Comparison of ENCODE assay signal across 8 mouse cellular contexts in the genomic region with DNA sequence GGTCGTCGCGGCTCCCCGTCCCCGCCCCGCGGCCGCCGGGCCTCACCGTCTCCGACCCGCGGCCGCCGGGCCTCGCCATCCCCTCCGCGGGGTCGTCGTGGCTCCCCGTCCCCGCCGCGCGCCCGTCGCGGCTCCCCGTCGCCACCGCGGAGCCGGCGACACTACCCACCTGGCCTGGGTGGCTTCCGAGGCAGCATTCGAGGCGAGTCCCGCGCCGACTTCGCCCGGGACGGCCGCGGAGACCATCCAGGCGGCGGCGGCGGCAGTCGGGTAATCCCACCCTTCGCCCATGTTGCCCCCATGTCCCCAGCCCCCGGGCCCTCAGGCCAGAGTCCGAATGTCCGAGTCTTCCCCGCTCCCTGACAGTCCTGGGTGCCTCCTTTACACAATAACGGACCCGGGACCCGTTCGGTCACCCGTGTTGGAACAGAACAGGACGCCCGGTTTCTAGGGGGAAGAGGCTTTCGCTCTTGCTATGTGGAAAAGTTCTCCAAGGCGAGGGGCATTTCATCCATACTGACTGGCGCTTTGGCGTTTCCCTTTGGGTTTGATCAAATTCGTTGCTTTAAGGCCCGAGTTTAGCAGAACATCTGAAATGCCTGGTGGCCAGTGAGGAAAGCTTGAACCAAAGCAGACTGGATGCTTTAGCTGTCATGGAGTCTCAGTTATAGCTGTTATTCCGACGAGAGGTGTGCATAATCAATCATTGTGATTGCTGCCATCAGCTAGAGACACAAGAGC. TPM values are rescaled to one million over a fixed set of nuclear protein-coding genes. Genes with fewer than 3 reads are reported as not detected.
DNase-seq lines count a peak whose midpoint lies in the region; ATAC-seq and TF ChIP-seq lines count a peak whose summit lies in the region.

No protein-coding gene starts in this region.

- peak overlapping the region; percentile 89 for H3K9ac ChIP-seq in heart, embryonic 15.5 days

- H3K27ac ChIP-seq in heart, embryonic 15.5 days, result peak overlapping the region; percentile 86
- H3K27ac ChIP-seq in small intestine, adult 2 months (ENCODE audit: insufficient read depth, low read depth, low read length), result no peak overlapping the region; the same call in 1 of the 2 replicates

- TF ChIP-seq CTCF in small intestine, adult 2 months (IDR thresholded peaks at IDR 0.05; ENCODE audit: extremely low read depth, insufficient read length, insufficient replicate concordance, low read depth, low read length), result no peak

- no peak for TF ChIP-seq POLR2A in small intestine, adult 2 months (IDR thresholded peaks at IDR 0.05; ENCODE audit: low read depth, low read length)

- peaks cover 10% of the 10 kb centered on the region for H3K4me1 ChIP-seq in heart, embryonic 15.5 days (replicated peaks)
- no peaks in the 10 kb centered on the region for H3K4me1 ChIP-seq in small intestine, adult 2 months (ENCODE audit: control insufficient read depth, insufficient read depth, insufficient read length, low read length)

- peak overlapping the region; percentile 85 for H3K4me2 ChIP-seq in heart, embryonic 15.5 days

- no peaks in the 10 kb centered on the region for H3K27me3 ChIP-seq in heart, embryonic 15.5 days
- no peaks in the 10 kb centered on the region; the same call in 1 of the 2 replicates for H3K27me3 ChIP-seq in small intestine, adult 2 months (ENCODE audit: control insufficient read depth, insufficient read depth, low read length)

- DNase-seq in B cell, adult 2 months, result peak; percentile 34 to 51
- DNase-seq in R1 (ENCODE audit: low read depth, low spot score), result peak; percentile 33
- peak; percentile 23 for DNase-seq in embryo, embryonic 11.5 days (ENCODE audit: low read depth, low spot score)
- DNase-seq in kidney, postnatal 25 days, result peak; percentile 7 to 67
- peak; percentile 20 for DNase-seq in lung, postnatal 36 days

- ATAC-seq in heart, embryonic 15.5 days (replicated peaks; ENCODE audit: insufficient number of reproducible peaks, insufficient read depth, low FRiP score, low read depth), result no peak; the same call in 1 of the 2 replicates
- ATAC-seq in activated CD4-positive, CD25-positive, alpha-beta regulatory T cell, adult 4 months, result no peak

- H3K4me3 ChIP-seq in heart, embryonic 15.5 days, result peak overlapping the region; percentile 75
- H3K4me3 ChIP-seq in small intestine, adult 2 months (ENCODE audit: low read depth, low read length), result peak overlapping the region; percentile 96

- no peaks in the 10 kb centered on the region for H3K9me3 ChIP-seq in heart, embryonic 15.5 days (replicated peaks)

- H3K36me3 ChIP-seq in heart, embryonic 15.5 days, result peaks cover 8% of the 10 kb centered on the region
- peaks cover 3% of the 10 kb centered on the region; the same call in 1 of the 2 replicates for H3K36me3 ChIP-seq in small intestine, adult 2 months (ENCODE audit: control insufficient read depth, insufficient read depth, low read length)

- WGBS in heart, embryonic 15.5 days, result 1% methylated on average over 70 of the region's 70 CpGs
- 1% methylated on average over 70 of the region's 70 CpGs for WGBS in small intestine, adult 2 months

RNA-seq across cellular contexts. Expression of a gene that starts 0.7 kb away (rescaled TPM):
- polyA plus RNA-seq in heart, embryonic 15.5 days (2015; fragmentation: Nextera tagmentation; extraction: Ambion mirVana), result 6.4 and 6.5 TPM in 2 replicates
- 1.9 and 5.8 TPM in 2 replicates for polyA plus RNA-seq in small intestine, adult 2 months (2012; rRNA removed)
- 1 to 10 TPM; 5.4 TPM for polyA plus RNA-seq in activated CD4-positive, CD25-positive, alpha-beta regulatory T cell, adult 4 months (2017; shearing (Covaris generic))

RNA-seq across cellular contexts. Expression of a gene that starts 44.5 kb away (rescaled TPM):
- 3.5 and 28.8 TPM in 2 replicates for polyA plus RNA-seq in heart, embryonic 15.5 days (2015; fragmentation: Nextera tagmentation; extraction: Ambion mirVana)
- polyA plus RNA-seq in small intestine, adult 2 months (2012; rRNA removed), result not detected in 2 replicates
- polyA plus RNA-seq in activated CD4-positive, CD25-positive, alpha-beta regulatory T cell, adult 4 months (2017; shearing (Covaris generic)), result not detected

RNA-seq across cellular contexts. Expression of a gene that starts 54.0 kb away (rescaled TPM):
- 0.25 and 0.74 TPM in 2 replicates for polyA plus RNA-seq in heart, embryonic 15.5 days (2015; fragmentation: Nextera tagmentation; extraction: Ambion mirVana)
- not detected in 2 replicates for polyA plus RNA-seq in small intestine, adult 2 months (2012; rRNA removed)
- not detected for polyA plus RNA-seq in activated CD4-positive, CD25-positive, alpha-beta regulatory T cell, adult 4 months (2017; shearing (Covaris generic))

RNA-seq across cellular contexts. Expression of a gene that starts 56.1 kb away (rescaled TPM):
- 4.3 and 4.6 TPM in 2 replicates for polyA plus RNA-seq in heart, embryonic 15.5 days (2015; fragmentation: Nextera tagmentation; extraction: Ambion mirVana)
- polyA plus RNA-seq in small intestine, adult 2 months (2012; rRNA removed), result 28.7 and 37.5 TPM in 2 replicates
- 1 to 10 TPM; 2.4 to 4.3 TPM for polyA plus RNA-seq in activated CD4-positive, CD25-positive, alpha-beta regulatory T cell, adult 4 months (2017; shearing (Covaris generic))
